Mouse (Mus musculus): ENCODE measurements at regions not wholly inside any gene's neighbourhood (a gene's known extent, or its start where the extent isn't known, plus 50 kb on each side); places are given as distances from the start of the nearest gene placed in this dataset.

DNA sequence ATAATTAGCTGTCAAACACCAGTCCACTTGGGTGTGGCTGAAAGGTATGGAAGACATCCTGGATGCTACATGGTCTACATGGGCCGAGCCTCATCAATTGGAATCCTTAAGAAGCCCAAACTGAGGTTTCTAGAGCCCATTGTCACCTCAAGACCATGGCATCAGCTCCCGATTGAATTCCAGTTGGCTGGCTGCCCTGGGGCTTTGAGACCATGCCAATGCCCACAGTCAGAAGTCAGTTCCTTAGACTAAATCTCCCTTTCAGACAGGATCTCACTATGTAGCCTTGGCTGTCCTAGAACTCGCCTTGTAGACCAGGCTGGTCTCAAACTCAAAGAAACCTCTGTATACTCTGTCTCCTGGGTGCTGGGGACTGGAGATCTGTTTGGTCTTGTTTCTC is 423.8 kb downstream of the Med13l start:
- Histone ChIP-seq H3K9ac (no peak overlapping the region), H3K4me3 (no peak overlapping the region), H3K27me3 (peaks cover 18% of the 10 kb centered on the region), H3K4me2 (no peak overlapping the region), H3K9me3 (no peaks in the 10 kb centered on the region), H3K4me1 (0 out of 2 replicates have a peak, but pooled peaks cover 9% of the 10 kb centered on the region), H3K36me3 (no peaks in the 10 kb centered on the region), H3K27ac (no peak overlapping the region)
- WGBS: 80% methylated on average over 3 of the region's 3 CpGs
- ATAC-seq (ENCODE audit: insufficient number of reproducible peaks, low FRiP score, low TSS enrichment, low read depth): no peak

DNA sequence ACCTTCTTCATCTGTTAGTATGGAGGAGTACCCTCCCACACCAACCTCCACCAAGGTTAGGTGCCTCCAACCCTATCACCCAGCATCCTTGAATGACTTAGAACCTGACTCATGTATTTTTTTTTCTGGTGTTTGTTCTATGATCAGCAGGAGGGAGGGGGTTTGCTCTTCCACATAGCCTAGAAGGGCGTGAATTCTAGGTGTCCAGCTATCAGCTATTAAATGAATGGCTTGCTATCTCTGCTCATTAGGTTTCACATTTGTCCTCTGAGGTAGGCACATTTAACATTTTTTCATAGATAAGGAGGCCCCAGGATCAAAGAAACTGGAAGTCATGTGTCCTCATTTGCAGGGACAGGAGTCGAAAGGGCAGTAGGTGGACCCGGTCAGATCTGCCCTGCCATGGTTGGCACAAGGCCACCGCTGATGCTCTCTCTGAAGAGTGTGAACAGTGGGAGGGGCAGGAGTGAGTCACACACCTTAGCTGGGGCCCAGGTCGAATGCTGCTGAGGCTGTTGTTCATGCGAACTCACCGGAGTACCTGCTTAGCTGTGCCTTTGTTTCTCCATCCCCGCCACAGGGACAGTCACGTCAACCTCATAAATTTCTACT is 424.4 kb downstream of the Med13l start:
- Histone ChIP-seq H3K27me3 (peaks cover 18% of the 10 kb centered on the region), H3K9ac (no peak overlapping the region), H3K4me3 (no peak overlapping the region), H3K36me3 (no peaks in the 10 kb centered on the region), H3K4me1 (0 out of 2 replicates have a peak, but pooled peaks cover 9% of the 10 kb centered on the region), H3K27ac (no peak overlapping the region), H3K4me2 (no peak overlapping the region), H3K9me3 (no peaks in the 10 kb centered on the region)
- ATAC-seq (ENCODE audit: insufficient number of reproducible peaks, low FRiP score, low TSS enrichment, low read depth): no peak
- 76% methylated on average over 9 of the region's 9 CpGs for WGBS

DNA sequence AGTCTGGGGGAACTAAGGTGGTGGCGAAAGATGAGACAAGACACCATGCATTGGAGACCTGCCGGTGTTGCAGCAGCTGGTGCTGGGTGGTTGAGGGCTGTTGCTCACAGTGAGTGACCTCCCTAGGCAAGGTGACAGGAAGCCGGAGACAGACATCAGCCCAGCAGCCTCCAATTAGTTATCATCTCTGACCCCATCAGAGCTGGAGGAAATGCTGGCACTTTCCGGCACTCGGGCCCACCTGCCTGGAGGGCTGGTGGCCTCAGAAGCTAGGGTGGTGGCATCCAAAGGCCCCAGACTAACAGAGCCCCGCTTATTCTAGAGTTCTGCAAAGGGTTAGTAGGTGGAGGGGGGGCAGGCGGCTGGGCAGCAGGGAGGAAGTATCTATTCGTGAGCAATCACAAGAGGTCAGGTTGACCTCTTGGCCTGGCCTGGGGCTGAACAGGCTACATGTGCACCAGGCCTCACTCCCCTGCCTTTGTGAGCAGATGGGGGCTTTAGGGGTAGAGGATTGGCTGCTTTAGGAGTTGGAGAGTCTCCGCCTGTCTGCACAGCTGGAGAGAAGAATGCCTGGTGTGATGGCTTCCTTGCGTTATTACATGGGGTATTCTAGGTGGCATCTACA is 427.0 kb downstream of the Med13l start:
- no peak overlapping the region for H3K4me3 ChIP-seq
- no peak overlapping the region for H3K27ac ChIP-seq
- no peak overlapping the region for H3K4me2 ChIP-seq
- peaks cover 14% of the 10 kb centered on the region for H3K27me3 ChIP-seq
- no peaks in the 10 kb centered on the region for H3K36me3 ChIP-seq
- no peak overlapping the region for H3K9ac ChIP-seq
- 60% methylated on average over 10 of the region's 10 CpGs for WGBS
- no peaks in the 10 kb centered on the region for H3K9me3 ChIP-seq
- no peak for ATAC-seq (ENCODE audit: insufficient number of reproducible peaks, low FRiP score, low TSS enrichment, low read depth)
- H3K4me1 ChIP-seq: 0 out of 2 replicates have a peak, but pooled peaks cover 4% of the 10 kb centered on the region

DNA sequence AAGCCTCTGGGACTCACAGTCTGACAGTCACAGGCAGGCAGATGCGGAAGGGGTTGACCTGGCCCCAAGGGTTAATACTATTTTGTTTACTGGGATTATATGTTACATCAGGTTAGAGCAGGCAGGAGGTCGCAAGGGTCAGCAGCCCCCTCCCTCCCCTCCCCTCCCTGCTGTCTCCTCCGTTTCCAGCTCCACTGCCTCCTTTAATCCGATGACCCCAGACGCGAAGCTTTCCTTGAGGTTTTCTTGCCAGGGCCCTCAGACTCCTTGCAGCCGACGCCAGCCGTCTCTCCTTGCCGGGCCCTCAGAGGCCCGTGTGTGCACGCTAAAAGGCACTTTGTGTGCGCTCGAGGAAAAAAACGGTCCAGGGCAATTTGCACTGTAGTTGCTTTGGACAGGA is 438.6 kb downstream of the Med13l start:
- peaks cover 3% of the 10 kb centered on the region for H3K27me3 ChIP-seq
- WGBS: 12% methylated on average over 15 of the region's 15 CpGs

DNA sequence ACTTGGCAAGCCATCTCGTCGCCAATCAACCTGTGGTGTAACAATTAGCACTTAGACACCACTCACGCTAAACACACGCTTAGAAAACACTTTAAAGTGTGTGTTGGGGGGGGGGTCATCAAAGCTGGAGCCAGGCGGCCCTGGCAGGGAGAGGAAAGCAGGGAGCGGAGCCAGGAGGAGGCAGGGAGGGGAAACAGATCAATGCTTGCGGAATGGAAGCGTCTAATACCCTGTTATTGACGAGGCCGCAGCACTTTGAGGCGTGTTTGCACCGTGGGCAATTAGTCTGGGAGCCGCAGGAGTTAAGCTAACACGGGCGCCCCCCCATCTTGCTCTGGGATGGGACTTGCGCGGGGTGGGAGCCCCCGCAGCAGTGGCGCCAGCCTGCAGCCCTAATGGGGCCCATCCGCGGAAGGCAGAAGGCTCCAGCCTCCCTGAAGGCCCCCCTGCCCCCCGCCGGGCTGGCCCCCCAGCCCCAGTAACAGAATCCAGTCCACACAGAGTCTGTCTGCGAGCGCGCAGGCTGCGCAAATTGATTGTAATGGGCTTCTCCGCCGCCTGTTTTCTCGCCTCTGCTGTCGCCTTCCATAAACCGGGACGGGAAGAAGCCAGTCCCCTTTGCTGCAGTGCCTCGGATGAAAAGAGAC is 445.5 kb downstream of the Med13l start:
- H3K36me3 ChIP-seq: no peaks in the 10 kb centered on the region
- ATAC-seq (ENCODE audit: insufficient number of reproducible peaks, low FRiP score, low TSS enrichment, low read depth): peak; percentile 61
- H3K27me3 ChIP-seq: peaks cover 9% of the 10 kb centered on the region; the same call in 1 of the 2 replicates
- 0 out of 2 replicates have a peak overlapping the region, but pooled peaks have one; percentile 35 for H3K9ac ChIP-seq
- no peak overlapping the region for H3K27ac ChIP-seq
- peak overlapping the region; percentile 77 for H3K4me2 ChIP-seq
- 2% methylated on average over 32 of the region's 34 CpGs for WGBS
- H3K4me1 ChIP-seq: peaks cover 19% of the 10 kb centered on the region
- H3K9me3 ChIP-seq: no peaks in the 10 kb centered on the region
- H3K4me3 ChIP-seq: peak overlapping the region; percentile 36

More for the DNA sequence above, 438.6 kb downstream of the Med13l start:
- Histone ChIP-seq H3K27ac (no peak overlapping the region), H3K4me1 (no peaks in the 10 kb centered on the region), H3K36me3 (no peaks in the 10 kb centered on the region), H3K4me2 (no peak overlapping the region), H3K9me3 (no peaks in the 10 kb centered on the region), H3K9ac (no peak overlapping the region), H3K4me3 (no peak overlapping the region)
- no peak for ATAC-seq (ENCODE audit: insufficient number of reproducible peaks, low FRiP score, low TSS enrichment, low read depth)

DNA sequence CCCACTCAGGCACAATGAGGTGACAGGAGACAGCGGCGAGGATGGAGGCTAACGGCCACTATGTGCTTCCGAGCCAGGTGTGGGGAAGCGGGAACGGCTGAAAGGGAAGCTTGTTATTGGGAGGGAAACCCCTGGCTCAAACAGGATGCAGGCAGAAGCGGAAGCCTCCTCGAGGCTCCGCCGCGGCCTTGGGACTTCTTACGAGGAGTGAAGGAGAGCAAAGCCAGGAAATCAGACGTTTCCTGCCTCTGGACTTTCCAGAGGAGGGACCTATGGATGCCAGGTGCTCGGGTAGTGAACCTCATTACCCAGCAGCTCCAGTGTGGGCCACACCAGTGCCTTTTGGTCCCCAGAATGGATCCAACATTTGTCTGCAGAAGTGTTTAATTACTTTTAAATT is 449.6 kb downstream of the Med13l start:
- Histone ChIP-seq H3K36me3 (no peaks in the 10 kb centered on the region), H3K9me3 (no peaks in the 10 kb centered on the region), H3K4me2 (no peak overlapping the region), H3K27me3 (peaks cover 10% of the 10 kb centered on the region; the same call in 1 of the 2 replicates), H3K9ac (no peak overlapping the region), H3K27ac (no peak overlapping the region), H3K4me3 (no peak overlapping the region), H3K4me1 (peaks cover 19% of the 10 kb centered on the region)
- ATAC-seq (ENCODE audit: insufficient number of reproducible peaks, low FRiP score, low TSS enrichment, low read depth): no peak
- 40% methylated on average over 14 of the region's 14 CpGs for WGBS

DNA sequence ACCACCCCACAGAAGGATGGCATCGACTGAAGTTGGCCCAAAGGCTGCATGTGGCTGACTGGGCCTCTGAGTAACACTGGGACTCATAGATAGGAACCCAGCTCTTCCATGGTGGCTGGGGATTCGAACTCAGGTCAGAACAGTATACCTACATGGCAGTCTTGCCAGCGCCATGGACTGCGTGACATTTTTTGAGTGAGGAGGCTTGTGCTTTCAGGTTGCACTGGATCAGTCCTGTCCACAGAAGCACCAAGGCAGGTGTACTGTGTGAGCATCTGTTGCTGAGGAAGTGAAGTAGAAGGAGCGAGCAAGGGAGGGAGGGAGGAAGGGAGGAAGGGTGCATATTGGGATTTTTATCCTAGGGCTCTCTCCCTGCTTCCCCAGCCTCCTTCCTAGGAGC is 454.7 kb downstream of the Med13l start:
- H3K4me3 ChIP-seq: no peak overlapping the region
- no peak for ATAC-seq (ENCODE audit: insufficient number of reproducible peaks, low FRiP score, low TSS enrichment, low read depth)
- H3K9me3 ChIP-seq: no peaks in the 10 kb centered on the region
- H3K36me3 ChIP-seq: no peaks in the 10 kb centered on the region
- no peak overlapping the region for H3K4me2 ChIP-seq
- peaks cover 1% of the 10 kb centered on the region; the same call in 1 of the 2 replicates for H3K4me1 ChIP-seq
- 74% methylated on average over 5 of the region's 5 CpGs for WGBS
- no peak overlapping the region for H3K27ac ChIP-seq
- H3K9ac ChIP-seq: no peak overlapping the region
- H3K27me3 ChIP-seq: 0 out of 2 replicates have a peak, but pooled peaks cover 9% of the 10 kb centered on the region

DNA sequence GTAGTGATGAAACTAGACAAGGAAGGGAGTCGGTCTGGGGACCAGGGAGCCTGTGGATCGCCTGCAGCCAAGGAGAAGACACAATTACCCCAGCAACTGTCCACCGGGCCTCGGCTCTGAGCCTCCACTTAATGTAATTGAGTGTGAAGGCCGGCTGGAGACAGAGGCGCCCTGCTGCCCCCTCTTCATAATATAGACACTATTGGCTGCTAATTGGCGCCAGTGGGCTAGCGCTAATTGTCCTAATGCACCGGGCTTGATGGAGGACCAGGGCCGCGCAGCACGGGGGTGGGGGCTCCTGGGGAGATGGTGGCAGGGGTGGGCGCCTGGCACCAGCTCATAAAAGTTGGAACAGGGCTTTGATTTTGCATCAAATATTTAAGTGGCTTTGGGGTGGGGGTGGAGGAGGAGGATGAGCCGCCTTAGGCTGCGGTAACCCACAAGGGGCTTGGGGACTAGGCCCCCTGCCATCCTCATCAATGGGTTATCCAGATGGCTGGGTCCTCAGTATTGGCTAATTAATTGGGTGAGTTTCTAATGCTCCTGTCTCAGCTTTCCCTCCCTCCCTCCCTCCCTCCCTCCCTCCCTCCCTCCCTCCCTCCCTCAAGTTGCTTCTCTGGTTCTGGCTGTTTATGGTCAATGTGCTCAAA is 455.3 kb downstream of the Med13l start:
- no peaks in the 10 kb centered on the region for H3K36me3 ChIP-seq
- no peak overlapping the region for H3K9ac ChIP-seq
- H3K27me3 ChIP-seq: 0 out of 2 replicates have a peak, but pooled peaks cover 9% of the 10 kb centered on the region
- no peak overlapping the region for H3K27ac ChIP-seq
- ATAC-seq (ENCODE audit: insufficient number of reproducible peaks, low FRiP score, low TSS enrichment, low read depth): no peak
- H3K4me3 ChIP-seq: no peak overlapping the region
- H3K4me1 ChIP-seq: no peaks in the 10 kb centered on the region
- no peak overlapping the region for H3K4me2 ChIP-seq
- WGBS: 13% methylated on average over 15 of the region's 15 CpGs
- H3K9me3 ChIP-seq: no peaks in the 10 kb centered on the region

DNA sequence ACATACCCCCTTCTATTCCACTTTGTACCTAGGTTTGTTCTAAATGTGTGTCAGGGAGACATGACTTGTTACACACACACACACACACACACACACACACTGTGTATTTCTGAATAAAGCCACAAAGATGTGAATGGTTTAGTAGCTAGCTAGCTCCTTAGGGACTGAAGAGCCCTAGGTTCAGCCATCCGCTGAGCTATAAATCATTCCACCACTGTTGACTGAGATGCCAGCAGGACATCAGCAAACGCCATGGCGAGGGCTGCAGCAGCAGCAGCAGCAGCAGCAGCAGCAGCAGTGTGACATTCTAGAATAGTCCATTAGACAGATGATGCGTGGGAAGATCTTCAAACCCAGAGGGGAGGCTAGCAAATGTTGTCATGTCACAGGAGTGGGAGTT is 455.9 kb downstream of the Med13l start:
- Histone ChIP-seq H3K9ac (no peak overlapping the region), H3K27me3 (0 out of 2 replicates have a peak, but pooled peaks cover 9% of the 10 kb centered on the region), H3K4me3 (no peak overlapping the region), H3K9me3 (no peaks in the 10 kb centered on the region), H3K4me1 (no peaks in the 10 kb centered on the region), H3K36me3 (no peaks in the 10 kb centered on the region), H3K27ac (no peak overlapping the region), H3K4me2 (no peak overlapping the region)
- 23% methylated on average over 4 of the region's 4 CpGs for WGBS
- no peak for ATAC-seq (ENCODE audit: insufficient number of reproducible peaks, low FRiP score, low TSS enrichment, low read depth)

DNA sequence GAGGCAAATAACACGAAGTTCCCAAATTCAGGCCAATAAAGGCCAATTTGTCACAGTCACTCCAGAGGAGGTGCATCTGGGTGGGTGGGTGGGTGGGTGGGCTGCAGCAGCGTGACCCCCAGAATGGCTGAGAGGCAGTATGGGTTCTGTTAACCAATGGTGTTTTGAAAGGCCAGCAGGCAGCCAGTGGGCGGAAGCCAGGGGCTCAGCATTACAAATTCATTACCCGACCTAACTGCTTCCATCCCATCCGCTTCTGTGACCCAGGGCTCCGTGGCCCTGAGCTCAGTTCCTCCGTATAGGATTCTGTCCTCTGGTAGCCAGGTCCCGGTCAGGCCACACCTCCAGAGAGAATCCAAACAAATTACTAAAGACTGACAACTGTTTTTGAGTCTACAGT is 463.5 kb downstream of the Med13l start:
- H3K27ac ChIP-seq: no peak overlapping the region
- no peak for ATAC-seq (ENCODE audit: insufficient number of reproducible peaks, low FRiP score, low TSS enrichment, low read depth)
- no peaks in the 10 kb centered on the region for H3K9me3 ChIP-seq
- no peaks in the 10 kb centered on the region for H3K4me1 ChIP-seq
- H3K4me2 ChIP-seq: no peak overlapping the region
- peaks cover 10% of the 10 kb centered on the region; the same call in 1 of the 2 replicates for H3K27me3 ChIP-seq
- no peak overlapping the region for H3K4me3 ChIP-seq
- no peak overlapping the region for H3K9ac ChIP-seq
- WGBS: 35% methylated on average over 8 of the region's 8 CpGs
- no peaks in the 10 kb centered on the region for H3K36me3 ChIP-seq

DNA sequence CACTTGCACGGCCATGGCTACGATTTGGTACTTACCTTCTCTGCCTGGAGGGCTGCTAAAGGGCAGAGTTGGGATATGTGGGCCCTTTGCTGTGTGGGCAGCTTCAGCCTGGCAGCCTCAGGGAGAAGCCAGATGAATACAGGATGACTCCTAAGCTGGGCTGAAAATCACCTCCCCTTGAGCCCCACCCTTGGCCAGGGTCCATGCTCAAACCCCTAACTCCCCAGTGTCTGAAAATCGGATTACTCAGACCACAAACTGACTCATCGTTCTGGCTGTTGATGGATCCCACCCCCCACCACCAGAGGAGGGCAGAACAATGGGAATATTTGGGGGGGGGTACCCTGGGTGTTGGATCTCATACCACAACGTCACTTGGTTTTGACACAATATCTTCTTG is 471.6 kb downstream of the Med13l start:
- H3K27ac ChIP-seq: no peak overlapping the region
- 83% methylated on average over 5 of the region's 5 CpGs for WGBS

DNA sequence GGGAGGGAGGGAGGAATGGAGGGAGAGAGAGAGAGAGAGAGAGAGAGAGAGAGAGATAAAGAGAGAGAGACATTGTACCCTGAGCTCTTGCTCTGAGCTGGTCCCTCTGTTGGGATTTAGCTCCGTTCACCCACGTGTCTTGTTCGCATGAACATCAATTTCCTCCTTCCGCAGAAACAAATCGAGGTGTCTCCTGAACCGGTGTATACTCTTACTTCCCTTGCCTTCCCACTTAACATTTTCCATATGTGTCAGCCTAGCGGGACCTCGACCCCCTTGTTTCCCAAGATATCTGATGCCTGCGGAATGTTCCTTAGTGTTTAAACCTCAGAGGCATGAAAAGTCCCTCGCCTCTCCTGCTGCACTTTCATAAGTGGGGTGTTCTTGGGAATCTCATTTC is 484.1 kb downstream of the Med13l start:
- Histone ChIP-seq H3K4me3 (no peak overlapping the region), H3K4me2 (no peak overlapping the region), H3K36me3 (no peaks in the 10 kb centered on the region), H3K27ac (no peak overlapping the region), H3K27me3 (no peaks in the 10 kb centered on the region), H3K9me3 (no peaks in the 10 kb centered on the region), H3K9ac (no peak overlapping the region), H3K4me1 (no peaks in the 10 kb centered on the region)
- ATAC-seq (ENCODE audit: insufficient number of reproducible peaks, low FRiP score, low TSS enrichment, low read depth): no peak
- 35% methylated on average over 10 of the region's 10 CpGs for WGBS

More for the DNA sequence above, 471.6 kb downstream of the Med13l start:
- Histone ChIP-seq H3K27me3 (peaks cover 9% of the 10 kb centered on the region; the same call in 1 of the 2 replicates), H3K36me3 (no peaks in the 10 kb centered on the region), H3K4me3 (no peak overlapping the region), H3K9me3 (no peaks in the 10 kb centered on the region), H3K9ac (no peak overlapping the region), H3K4me1 (no peaks in the 10 kb centered on the region), H3K4me2 (no peak overlapping the region)
- ATAC-seq (ENCODE audit: insufficient number of reproducible peaks, low FRiP score, low TSS enrichment, low read depth): no peak
